Mouse (Mus musculus) kidney, postnatal 0 days (tissue): ENCODE measurements at regions not wholly inside any gene's neighbourhood (a gene's known extent, or its start where the extent isn't known, plus 50 kb on each side); places are given as distances from the start of the nearest gene placed in this dataset.

Experiments used
- ATAC-seq: fragments of 200-750 bp; cut with Nextera tagmentation; replicated peaks from 2 replicates; pipeline ENCODE4 v1.8.0; 2017; ENCODE audit warnings: low read depth, moderate number of reproducible peaks, moderate TSS enrichment, moderate library complexity; ENCODE audit not compliant: low FRiP score
- DNase-seq: peaks from one replicate; pipeline ENCODE4 v3.0.0-alpha.2; 2016; ENCODE audit warnings: low spot score
- H3K27ac ChIP-seq: fragments of 300-500 bp; sonication (generic); 2 replicates; pipeline ENCODE4 v1.5.1; 2014; ENCODE audit warnings: mild to moderate bottlenecking
- H3K27me3 ChIP-seq: fragments of 300-500 bp; sonication (generic); 2 replicates; pipeline ENCODE4 v1.6.1; 2014; ENCODE audit warnings: low read length, mixed read lengths; ENCODE audit not compliant: insufficient read depth
- H3K36me3 ChIP-seq: fragments of 300-500 bp; sonication (generic); 2 replicates; pipeline ENCODE4 v1.6.1; 2014; ENCODE audit warnings: low read length, mixed read lengths; ENCODE audit not compliant: insufficient read depth
- H3K4me1 ChIP-seq: fragments of 300-500 bp; sonication (generic); replicated peaks from 2 replicates; pipeline ENCODE4 v1.6.1; 2014; ENCODE audit warnings: antibody characterized with exemption, low read length, mixed read lengths; ENCODE audit not compliant: insufficient read depth
- H3K4me2 ChIP-seq: fragments of 300-500 bp; sonication (generic); 2 replicates; pipeline ENCODE4 v1.6.1; 2014; ENCODE audit warnings: mild to moderate bottlenecking, low read length, moderate library complexity, mixed read lengths
- H3K4me3 ChIP-seq: fragments of 300-500 bp; sonication (generic); replicated peaks from 2 replicates; pipeline ENCODE4 v1.5.1; 2014; ENCODE audit warnings: low read depth, low read length
- H3K9ac ChIP-seq: fragments of 300-500 bp; sonication (generic); 2 replicates; pipeline ENCODE4 v1.6.1; 2014; ENCODE audit warnings: low read depth, low read length
- H3K9me3 ChIP-seq: fragments of 300-500 bp; sonication (generic); replicated peaks from 2 replicates; pipeline ENCODE4 v1.6.1; 2016; ENCODE audit warnings: low read length, inconsistent platforms, mixed read lengths
- CTCF ChIP-seq: IDR thresholded peaks from 2 replicates; pipeline ENCODE4 v1.5.1; 2016; ENCODE audit warnings: antibody characterized with exemption, low read depth, mild to moderate bottlenecking, moderate library complexity
- WGBS: fragments of 180-500 bp; shearing (Covaris S2); extraction: QIAGEN DNeasy Blood & Tissue Kit; methylation state at CpG from one replicate; pipeline ENCODE4 v1.1.7; 2014; 5-methylcytosine and 5-hydroxymethylcytosine counted together

DNA sequence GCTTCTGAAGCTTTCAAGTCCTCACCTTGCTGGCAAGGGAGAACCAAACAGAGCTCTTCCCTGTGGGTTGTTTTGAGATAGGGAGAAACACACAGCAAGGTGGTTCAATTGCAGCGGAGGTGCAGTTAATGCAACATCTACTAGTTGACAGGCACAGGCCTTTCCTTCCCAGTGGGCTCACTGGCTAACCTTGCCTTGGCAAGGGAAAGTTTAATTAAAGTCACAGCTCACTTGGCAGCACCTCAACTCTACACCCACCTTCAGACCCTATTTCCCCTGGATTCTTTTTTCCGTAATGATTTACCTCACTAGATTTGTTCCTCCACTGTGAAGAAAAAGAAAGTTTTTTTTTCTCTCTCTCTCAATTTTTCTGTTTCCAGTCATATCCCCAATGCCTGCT lies 314.5 kb downstream of the Tlr4 start:
- no peak overlapping the region for H3K4me2 ChIP-seq
- no peaks in the 10 kb centered on the region for H3K27me3 ChIP-seq
- H3K9me3 ChIP-seq = no peaks in the 10 kb centered on the region
- no peak for TF ChIP-seq CTCF
- ATAC-seq = no peak
- peak; percentile 0 for DNase-seq
- 58% methylated on average over 2 of the region's 2 CpGs for WGBS
- H3K36me3 ChIP-seq = no peaks in the 10 kb centered on the region
- no peak overlapping the region for H3K9ac ChIP-seq
- H3K4me1 ChIP-seq = no peaks in the 10 kb centered on the region
- H3K27ac ChIP-seq = no peak overlapping the region
- no peak overlapping the region for H3K4me3 ChIP-seq

DNA sequence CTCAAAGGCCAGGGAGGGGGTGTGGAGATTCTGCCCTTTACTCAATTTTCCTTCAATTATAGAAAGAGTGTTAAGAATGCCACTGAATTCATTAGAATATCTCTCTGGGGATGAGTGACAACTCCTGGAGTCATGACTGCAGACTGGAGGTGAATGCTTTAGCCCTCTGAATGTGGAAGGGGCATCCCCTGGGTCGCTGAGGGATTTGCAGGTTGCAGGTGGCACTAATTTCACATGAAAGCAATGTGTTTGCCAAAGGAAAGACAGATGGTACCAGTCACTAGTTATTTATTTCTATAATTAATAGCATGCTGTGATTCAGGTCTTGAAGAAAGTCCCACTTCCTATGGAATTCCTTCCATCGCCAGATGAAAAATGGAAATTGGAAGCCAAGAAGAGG lies 321.1 kb downstream of the Tlr4 start:
- no peak overlapping the region for H3K27ac ChIP-seq
- WGBS = 78% methylated on average over 2 of the region's 2 CpGs
- H3K4me2 ChIP-seq = no peak overlapping the region
- TF ChIP-seq CTCF = no peak
- no peaks in the 10 kb centered on the region for H3K27me3 ChIP-seq
- ATAC-seq (no peak), DNase-seq (no peak)
- H3K36me3 ChIP-seq = no peaks in the 10 kb centered on the region
- H3K9ac ChIP-seq = no peak overlapping the region
- H3K4me1 ChIP-seq = no peaks in the 10 kb centered on the region
- H3K9me3 ChIP-seq = no peaks in the 10 kb centered on the region
- no peak overlapping the region for H3K4me3 ChIP-seq

DNA sequence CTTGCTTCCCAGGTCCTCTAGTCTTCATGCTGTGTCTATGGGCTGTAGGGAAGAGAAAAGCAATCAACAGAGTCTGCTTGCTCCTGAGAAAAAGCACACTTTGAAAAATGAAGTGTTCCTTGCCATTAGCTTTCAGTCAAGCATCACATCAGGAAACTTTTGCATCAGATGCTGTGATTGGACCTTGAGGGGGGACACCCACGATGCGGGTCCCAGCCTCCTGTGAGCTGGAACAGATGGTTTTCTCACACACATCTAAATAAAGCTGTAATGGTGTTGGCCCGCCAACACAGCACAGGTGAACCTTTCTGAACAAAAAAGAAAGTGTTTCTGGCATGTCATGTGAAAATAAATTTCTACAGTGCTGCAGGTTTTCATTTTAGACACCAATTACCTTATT lies 335.3 kb downstream of the Tlr4 start:
- WGBS = 63% methylated on average over 3 of the region's 3 CpGs
- no peak overlapping the region for H3K27ac ChIP-seq
- no peak for ATAC-seq

GRCm38 (mm10) chr4:67167720-67168119 lies 340.3 kb downstream of the Tlr4 start:
- no peak overlapping the region for H3K27ac ChIP-seq
- no peak overlapping the region for H3K4me3 ChIP-seq
- 39% methylated on average over 5 of the region's 5 CpGs for WGBS
- H3K9ac ChIP-seq = no peak overlapping the region
- no peak for ATAC-seq
- no peaks in the 10 kb centered on the region for H3K36me3 ChIP-seq
- no peaks in the 10 kb centered on the region for H3K4me1 ChIP-seq
- no peaks in the 10 kb centered on the region for H3K27me3 ChIP-seq
- no peak for TF ChIP-seq CTCF
- DNase-seq = no peak
- no peak overlapping the region for H3K4me2 ChIP-seq
- no peaks in the 10 kb centered on the region for H3K9me3 ChIP-seq

More for the DNA sequence above, 335.3 kb downstream of the Tlr4 start:
- Histone ChIP-seq H3K4me1 (no peaks in the 10 kb centered on the region), H3K36me3 (no peaks in the 10 kb centered on the region), H3K4me2 (no peak overlapping the region), H3K4me3 (no peak overlapping the region), H3K27me3 (no peaks in the 10 kb centered on the region), H3K9me3 (no peaks in the 10 kb centered on the region), H3K9ac (no peak overlapping the region)
- no peak for TF ChIP-seq CTCF
- DNase-seq = no peak

DNA sequence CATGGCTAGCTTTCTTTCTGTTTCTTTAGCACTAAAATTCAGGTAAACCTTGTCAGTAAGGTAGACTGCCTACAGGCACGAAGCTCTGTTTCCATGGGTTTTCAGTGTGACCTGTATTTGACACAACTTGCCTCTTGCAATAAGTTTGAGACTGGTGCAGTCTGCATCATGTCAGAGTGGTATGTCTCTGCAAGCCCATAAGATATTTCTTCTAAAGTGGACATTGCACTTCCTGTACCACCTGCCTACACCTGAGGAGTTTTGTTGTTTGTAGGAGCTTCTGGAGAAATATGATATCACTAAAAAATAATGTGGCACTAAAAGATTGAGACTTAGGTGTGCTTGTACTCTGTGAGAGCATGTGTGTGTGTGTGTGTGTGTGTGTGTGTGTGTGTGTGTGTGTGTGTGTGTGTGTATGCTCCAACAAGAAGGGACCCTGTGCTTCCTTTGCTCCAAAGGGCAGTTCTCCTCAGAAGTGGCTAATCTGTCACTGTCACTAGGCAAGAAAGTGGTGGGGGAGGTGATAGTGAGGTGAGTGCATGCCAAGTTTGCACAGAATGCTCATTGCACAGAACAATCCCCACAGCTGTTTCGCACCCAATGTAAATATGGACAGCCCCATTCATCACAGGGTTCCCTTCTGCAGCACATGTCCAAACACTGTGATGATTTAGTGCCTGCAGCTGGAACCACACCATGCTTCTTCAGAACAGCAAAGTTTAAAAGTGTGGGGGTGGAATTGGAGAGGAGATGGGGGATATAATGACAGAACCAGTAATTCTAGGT lies 360.5 kb downstream of the Tlr4 start:
- TF ChIP-seq CTCF = no peak
- Histone ChIP-seq H3K27ac (no peak overlapping the region), H3K4me1 (0 out of 2 replicates have a peak, but pooled peaks cover 3% of the 10 kb centered on the region), H3K4me3 (no peak overlapping the region), H3K4me2 (no peak overlapping the region), H3K27me3 (no peaks in the 10 kb centered on the region), H3K36me3 (no peaks in the 10 kb centered on the region), H3K9me3 (no peaks in the 10 kb centered on the region), H3K9ac (no peak overlapping the region)
- peak; percentile 87 for ATAC-seq
- DNase-seq = peak; percentile 86
- WGBS = 24% methylated on average over 2 of the region's 2 CpGs

- H3K9ac ChIP-seq = no peak overlapping the region
- no peaks in the 10 kb centered on the region for H3K27me3 ChIP-seq
- H3K4me2 ChIP-seq = no peak overlapping the region
- no peaks in the 10 kb centered on the region for H3K36me3 ChIP-seq
- DNase-seq (no peak), ATAC-seq (no peak)
- TF ChIP-seq CTCF = no peak
- H3K4me3 ChIP-seq = no peak overlapping the region
- no peak overlapping the region for H3K27ac ChIP-seq
- H3K4me1 ChIP-seq = 0 out of 2 replicates have a peak, but pooled peaks cover 3% of the 10 kb centered on the region
- no peaks in the 10 kb centered on the region for H3K9me3 ChIP-seq
These were observed 363.2 kb downstream of the Tlr4 start for GRCm38 (mm10) chr4:67190536-67190935.

GRCm38 (mm10) chr4:67194425-67194824 lies 367.0 kb downstream of the Tlr4 start:
- Histone ChIP-seq H3K27me3 (no peaks in the 10 kb centered on the region), H3K9me3 (no peaks in the 10 kb centered on the region), H3K36me3 (no peaks in the 10 kb centered on the region), H3K27ac (no peak overlapping the region), H3K4me3 (no peak overlapping the region), H3K4me2 (no peak overlapping the region), H3K4me1 (no peaks in the 10 kb centered on the region), H3K9ac (no peak overlapping the region)
- WGBS = 73% methylated on average over 4 of the region's 4 CpGs
- no peak for ATAC-seq
- TF ChIP-seq CTCF = no peak
- DNase-seq = no peak
